Mouse (Mus musculus) ovary, adult 10 weeks (tissue): ENCODE data around the gene Gabarapl2. TPM values are rescaled to one million over a fixed set of nuclear protein-coding genes. Genes with fewer than 3 reads are reported as not detected.

Experiments
- polyA plus RNA-seq: library from polyadenylated mRNA; stranded (reverse); fragments of 350-450 nt; fragmentation: Illumina TruSeq; extraction: RNeasy Lipid Tissue Mini Kit (QIAGEN cat#74804); gene quantifications from one replicate; pipeline ENCODE4 v1.2.3, GENCODE M21; 2014

The Gabarapl2 gene
- polyA plus RNA-seq = 116 TPM

DNA sequence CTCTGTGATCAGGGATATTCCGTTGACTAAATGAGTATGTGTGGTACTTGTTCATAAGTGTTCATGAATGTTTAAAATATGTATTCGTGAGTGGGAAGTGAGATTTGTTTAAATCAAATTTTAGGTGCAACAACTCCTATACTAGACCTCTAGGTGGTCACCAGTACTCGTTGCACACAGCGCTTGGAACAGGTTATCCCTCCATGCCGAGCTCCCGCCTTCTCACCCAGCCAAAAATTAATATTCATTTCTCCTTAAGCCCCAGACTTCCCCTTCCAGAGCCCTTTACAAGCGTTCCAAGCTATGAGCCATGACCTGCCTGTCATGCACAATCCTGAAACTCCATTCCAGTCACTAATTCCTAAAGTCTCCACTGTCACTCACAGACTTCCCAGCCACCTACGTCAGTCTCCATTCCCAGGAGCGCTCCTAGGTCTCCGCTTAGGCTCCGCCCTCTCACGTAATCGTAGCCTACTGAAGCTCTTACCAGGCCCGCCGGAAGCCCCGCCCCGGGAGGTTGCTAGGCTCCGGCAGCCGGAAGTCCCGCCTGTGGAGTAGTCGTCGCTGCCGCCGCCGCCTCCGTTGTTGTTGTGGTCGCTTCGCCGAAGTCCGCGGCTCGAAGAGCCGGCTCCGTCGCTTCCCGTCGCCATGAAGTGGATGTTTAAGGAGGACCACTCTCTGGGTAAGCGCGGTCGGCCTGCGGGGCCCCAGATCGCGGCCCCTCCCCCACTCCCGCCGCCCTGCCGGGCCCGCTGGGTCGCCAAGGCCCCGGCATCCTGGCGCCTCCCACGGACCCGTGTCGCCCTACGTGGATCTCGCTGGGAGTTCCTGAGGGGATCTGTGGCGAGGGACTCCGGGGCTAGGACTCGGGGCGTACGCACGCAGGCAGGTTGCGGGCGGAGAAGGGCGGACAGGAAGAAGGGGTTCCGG lies at the start of gene Gabarapl2:
Gabarapl2 (plus strand) TSS at position 533 of the 930 bp plus-strand sequence.

DNA sequence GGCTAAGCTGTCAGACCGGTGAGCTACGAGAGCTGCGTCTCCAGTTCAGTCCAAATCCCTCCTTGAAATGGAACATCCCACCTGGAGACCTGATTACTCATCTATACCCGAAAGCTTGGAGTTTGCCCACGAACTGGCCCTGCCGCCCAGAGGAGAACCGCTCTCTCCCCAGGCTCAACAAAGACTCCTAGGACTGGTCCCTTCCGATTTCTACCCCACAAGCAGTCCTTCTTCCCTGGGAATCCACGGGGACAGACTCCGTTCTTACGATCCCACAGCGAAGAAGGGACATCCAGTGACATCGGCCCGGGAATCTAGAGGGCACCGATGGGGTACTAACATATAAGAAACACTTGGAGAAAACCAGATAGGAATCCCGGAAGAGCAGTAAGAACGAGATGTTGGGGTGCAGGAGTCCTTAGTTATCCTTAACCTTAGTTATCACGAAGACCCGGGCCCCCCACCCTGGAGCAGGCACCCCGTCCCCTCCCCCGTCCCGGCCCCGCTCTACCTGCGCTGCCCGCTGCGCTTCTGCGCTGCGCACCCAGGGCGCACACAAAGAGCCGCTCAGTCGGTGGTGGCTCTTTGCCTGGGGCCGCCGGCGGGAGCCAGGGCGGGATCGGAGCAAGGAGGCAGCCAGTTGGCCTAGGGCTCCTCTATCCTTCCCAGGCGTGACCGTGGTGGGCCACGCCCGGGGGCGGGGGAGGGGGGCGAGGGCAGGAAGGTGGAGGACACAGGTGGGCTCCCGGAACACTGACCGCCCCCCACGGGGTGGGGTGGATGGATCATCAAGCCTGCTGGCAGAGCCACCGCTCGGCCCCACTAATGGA lies 30.7 kb upstream of the Gabarapl2 start, which contains the start of gene Chst5:
Chst5 (minus strand) TSS at position 827 of the 830 bp plus-strand sequence.

DNA sequence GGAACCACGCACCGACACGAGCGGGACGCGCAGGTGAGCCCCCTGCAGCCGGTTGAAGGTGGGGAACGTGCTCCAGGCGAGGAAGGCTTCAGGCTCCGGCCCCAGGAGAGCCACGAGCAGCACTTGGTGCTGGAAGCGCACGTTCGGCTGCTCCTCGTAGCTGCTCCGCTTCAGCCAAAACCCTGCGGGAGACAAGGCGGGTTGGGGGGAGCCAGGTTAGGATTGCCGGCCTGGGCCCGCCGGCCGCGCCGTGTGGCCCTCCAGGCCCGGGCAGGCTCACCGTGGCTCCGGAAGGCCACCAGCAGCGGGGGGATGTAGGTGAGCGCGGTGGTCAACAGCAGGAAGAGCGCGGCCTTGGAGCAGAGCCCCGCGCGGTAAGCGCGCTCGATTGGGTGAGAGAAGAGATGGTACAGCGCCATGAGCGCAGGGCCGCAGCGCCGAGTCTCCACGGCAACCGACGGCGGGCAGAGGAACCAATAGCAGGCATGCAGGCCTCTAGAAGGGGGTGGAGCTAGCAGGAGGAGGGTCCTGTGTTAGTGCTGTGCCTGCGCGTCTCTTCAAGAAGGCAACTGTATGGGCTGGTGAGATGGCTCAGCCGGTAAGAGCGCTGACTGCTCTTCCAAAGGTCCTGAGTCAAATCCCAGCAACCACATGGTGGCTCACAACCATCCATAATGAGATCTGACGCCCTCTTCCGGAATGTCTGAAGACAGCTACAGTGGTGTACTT lies 7.0 kb upstream of the Gabarapl2 start, which contains the start of gene Tmem231:
Tmem231 (minus strand) TSS at position 534 of the 729 bp plus-strand sequence.

DNA sequence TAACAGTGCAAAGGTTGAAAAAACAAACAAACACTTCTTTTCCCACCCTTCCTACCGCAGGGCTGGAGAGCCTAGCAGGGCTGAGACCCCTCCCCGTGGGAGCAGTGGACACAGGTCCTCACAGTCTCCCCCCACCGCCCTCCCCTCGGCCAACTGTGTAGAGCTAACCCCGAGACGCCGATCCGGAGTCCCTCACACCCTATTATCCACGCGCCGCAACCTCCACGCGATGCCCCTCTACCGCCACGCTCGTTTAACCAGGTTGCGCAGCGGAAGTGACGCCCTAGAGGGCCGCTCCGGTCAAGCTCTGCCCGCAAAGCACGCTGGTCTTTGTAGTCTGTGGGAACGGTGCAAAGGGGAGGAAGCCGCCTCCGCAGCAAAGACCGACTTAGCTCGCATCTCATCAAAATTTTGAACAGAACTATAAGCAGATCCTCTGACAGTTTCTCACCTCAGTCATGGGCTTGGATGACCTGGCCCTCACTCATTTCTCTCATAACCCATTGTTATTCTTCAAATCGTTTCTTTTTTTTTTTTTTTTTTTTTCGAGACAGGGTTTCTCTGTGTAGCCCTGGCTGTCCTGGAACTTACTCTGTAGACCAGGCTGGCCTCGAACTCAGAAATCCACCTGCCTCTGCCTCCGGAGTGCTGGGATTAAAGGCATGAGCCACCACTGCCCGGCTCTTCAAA lies 51.7 kb downstream of the Gabarapl2 start, which contains the start of gene Adat1:
Adat1 (minus strand) TSS at position 290 of the 690 bp plus-strand sequence.

Other genes starting within 250 kb of the Gabarapl2 start
- 2.0 TPM for gene Ctrb1, start 249.7 kb upstream of the Gabarapl2 start, polyA plus RNA-seq
- gene Bcar1, start 196.9 kb upstream of the Gabarapl2 start, polyA plus RNA-seq = 0.17 TPM
- 211 TPM for gene Cfdp1, start 86.4 kb upstream of the Gabarapl2 start, polyA plus RNA-seq
- 14.3 TPM for gene Tmem170, start 64.0 kb upstream of the Gabarapl2 start, polyA plus RNA-seq
- not detected for gene Chst5, start 30.3 kb upstream of the Gabarapl2 start, polyA plus RNA-seq
- 7.2 TPM for gene Tmem231, start 6.8 kb upstream of the Gabarapl2 start, polyA plus RNA-seq
- 2.3 TPM for gene Adat1, start 51.6 kb downstream of the Gabarapl2 start, polyA plus RNA-seq
- 39.1 TPM for gene Kars, start 70.6 kb downstream of the Gabarapl2 start, polyA plus RNA-seq
- gene Terf2ip, start 70.7 kb downstream of the Gabarapl2 start, polyA plus RNA-seq = 35.0 TPM
- gene Gm6793, start 74.3 kb downstream of the Gabarapl2 start, polyA plus RNA-seq = 0.68 TPM